Mouse (Mus musculus) Patski (cell line): ENCODE results near the gene Nedd9. TPM values are rescaled to one million over a fixed set of nuclear protein-coding genes. Genes with fewer than 3 reads are reported as not detected.

Source experiments
- ATAC-seq: fragments of 100-300 bp; one replicate; pipeline ENCODE4 v1.8.0; 2021
- CTCF ChIA-PET: fragments of 350-600 bp; sonication (Branson Sonifier 250); formaldehyde crosslinking; loops from one replicate; lab custom pipeline; 2022; ENCODE audit warnings: inconsistent platforms; lab: Charles Lee
- POLR2A ChIA-PET: fragments of 350-600 bp; sonication (Branson Sonifier 250); formaldehyde crosslinking; loops from one replicate; lab custom pipeline; 2022; ENCODE audit warnings: antibody characterized with exemption, inconsistent platforms; lab: Charles Lee
- DNase-seq: peaks from one replicate; pipeline ENCODE4 v3.0.0-alpha.2; 2011; ENCODE audit warnings: low read depth, low spot score
- H3K27me3 ChIP-seq: fragments of 371-371 bp; one replicate; pipeline ENCODE4 v1.5.1; 2021
- CTCF ChIP-seq: fragments of 100-300 bp; IDR thresholded peaks from one replicate; pipeline ENCODE4 v1.5.1; 2021
- in situ Hi-C: fragments of 300-500 bp; cut with MboI; formaldehyde crosslinking; loops from 3 replicates; pipeline ENCODE4 v1.11.1; 2018; ENCODE audit warnings: low pct_unique_long_range_greater_than_20kb, mixed read lengths
- polyA plus RNA-seq: library from polyadenylated mRNA; unstranded; gene quantifications from one replicate; pipeline ENCODE4 v1.2.3, GENCODE M21; 2021

Gene Nedd9
- polyA plus RNA-seq, 1 experiment from 2014 or later, result 21.2 TPM

- TF ChIP-seq CTCF, result no peak
- DNase-seq, result no peak
- POLR2A ChIA-PET, result no interaction called here
- H3K27me3 ChIP-seq, result no peaks in the 10 kb centered on the region
- CTCF ChIA-PET, result interaction anchor here (0.9 kb wide), 1 partner anchor 153 kb away, joined by 3 read pairs; no protein-coding TSS in a partner anchor
- no peak for ATAC-seq
- in situ Hi-C loops, result no loop called here
These were observed 30.7 kb downstream of the Nedd9 start for GRCm38 (mm10) chr13:41456292-41457029.

- no peak for TF ChIP-seq CTCF
- ATAC-seq, result no peak
- CTCF ChIA-PET, result interaction anchor here (1.3 kb wide), 1 partner anchor 105 kb away, joined by 4 read pairs; no protein-coding TSS in a partner anchor
- POLR2A ChIA-PET, result no interaction called here
- in situ Hi-C loops, result no loop called here
- H3K27me3 ChIP-seq, result no peaks in the 10 kb centered on the region
- DNase-seq, result no peak
These were observed 33.7 kb downstream of the Nedd9 start for GRCm38 (mm10) chr13:41453227-41454193.

- TF ChIP-seq CTCF, result no peak
- ChIA-PET POLR2A (no interaction called here), CTCF (no interaction called here)
- in situ Hi-C loops, result no loop called here
- ATAC-seq (no peak), DNase-seq (no peak)
- H3K27me3 ChIP-seq, result no peaks in the 10 kb centered on the region
These were observed 36.3 kb downstream of the Nedd9 start for GRCm38 (mm10) chr13:41450821-41451220.

GRCm38 (mm10) chr13:41449211-41449610, 38.0 kb downstream of the Nedd9 start:
- ChIA-PET CTCF (no interaction called here), POLR2A (no interaction called here)
- ATAC-seq (no peak), DNase-seq (no peak)
- in situ Hi-C loops, result no loop called here
- no peak for TF ChIP-seq CTCF
- H3K27me3 ChIP-seq, result no peaks in the 10 kb centered on the region

GRCm38 (mm10) chr13:41447209-41447608, 40.0 kb downstream of the Nedd9 start:
- no peak for TF ChIP-seq CTCF
- in situ Hi-C loops, result no loop called here
- DNase-seq (no peak), ATAC-seq (no peak)
- ChIA-PET POLR2A (no interaction called here), CTCF (interaction anchor here (1.1 kb wide), 1 partner anchor 95 kb away, joined by 3 read pairs; no protein-coding TSS in a partner anchor)
- no peaks in the 10 kb centered on the region for H3K27me3 ChIP-seq

GRCm38 (mm10) chr13:41446591-41446990, 40.6 kb downstream of the Nedd9 start:
- DNase-seq (no peak), ATAC-seq (no peak)
- TF ChIP-seq CTCF, result no peak
- H3K27me3 ChIP-seq, result no peaks in the 10 kb centered on the region
- in situ Hi-C loops, result no loop called here
- ChIA-PET CTCF (no interaction called here), POLR2A (interaction anchor here (1.0 kb wide), 1 partner anchor 87 kb away, joined by 3 read pairs; no protein-coding TSS in a partner anchor)

GRCm38 (mm10) chr13:41445067-41445808, 41.9 kb downstream of the Nedd9 start:
- ChIA-PET POLR2A (interaction anchor here (1.0 kb wide), 1 partner anchor 86 kb away, joined by 3 read pairs; no protein-coding TSS in a partner anchor), CTCF (no interaction called here)
- no peak for ATAC-seq
- no peaks in the 10 kb centered on the region for H3K27me3 ChIP-seq
- TF ChIP-seq CTCF, result no peak
- in situ Hi-C loops, result no loop called here
- DNase-seq, result no peak

- ATAC-seq, result no peak
- no peak for TF ChIP-seq CTCF
- POLR2A ChIA-PET, result interaction anchor here (0.6 kb wide), 1 partner anchor 116 kb away, joined by 3 read pairs; no protein-coding TSS in a partner anchor
- CTCF ChIA-PET, result interaction anchor here (1.3 kb wide), 1 partner anchor 17 kb away, joined by 3 read pairs; no protein-coding TSS in a partner anchor
- in situ Hi-C loops, result no loop called here
- H3K27me3 ChIP-seq, result no peaks in the 10 kb centered on the region
- DNase-seq, result no peak
These were observed 42.9 kb downstream of the Nedd9 start for GRCm38 (mm10) chr13:41444230-41444629.

GRCm38 (mm10) chr13:41442145-41442544, 45.0 kb downstream of the Nedd9 start:
- in situ Hi-C loops, result no loop called here
- DNase-seq (no peak), ATAC-seq (no peak)
- H3K27me3 ChIP-seq, result no peaks in the 10 kb centered on the region
- no peak for TF ChIP-seq CTCF
- ChIA-PET CTCF (no interaction called here), POLR2A (no interaction called here)

GRCm38 (mm10) chr13:41440205-41440604, 47.0 kb downstream of the Nedd9 start:
- no peaks in the 10 kb centered on the region for H3K27me3 ChIP-seq
- ATAC-seq, result no peak
- DNase-seq, result no peak
- no peak for TF ChIP-seq CTCF
- ChIA-PET POLR2A (no interaction called here), CTCF (interaction anchor here (1.1 kb wide), 1 partner anchor 12 kb away, joined by 3 read pairs; no protein-coding TSS in a partner anchor)
- in situ Hi-C loops, result no loop called here
